Mouse (Mus musculus): ENCODE measurements at regions not wholly inside any gene's neighbourhood (a gene's known extent, or its start where the extent isn't known, plus 50 kb on each side); places are given as distances from the start of the nearest gene placed in this dataset.

DNA sequence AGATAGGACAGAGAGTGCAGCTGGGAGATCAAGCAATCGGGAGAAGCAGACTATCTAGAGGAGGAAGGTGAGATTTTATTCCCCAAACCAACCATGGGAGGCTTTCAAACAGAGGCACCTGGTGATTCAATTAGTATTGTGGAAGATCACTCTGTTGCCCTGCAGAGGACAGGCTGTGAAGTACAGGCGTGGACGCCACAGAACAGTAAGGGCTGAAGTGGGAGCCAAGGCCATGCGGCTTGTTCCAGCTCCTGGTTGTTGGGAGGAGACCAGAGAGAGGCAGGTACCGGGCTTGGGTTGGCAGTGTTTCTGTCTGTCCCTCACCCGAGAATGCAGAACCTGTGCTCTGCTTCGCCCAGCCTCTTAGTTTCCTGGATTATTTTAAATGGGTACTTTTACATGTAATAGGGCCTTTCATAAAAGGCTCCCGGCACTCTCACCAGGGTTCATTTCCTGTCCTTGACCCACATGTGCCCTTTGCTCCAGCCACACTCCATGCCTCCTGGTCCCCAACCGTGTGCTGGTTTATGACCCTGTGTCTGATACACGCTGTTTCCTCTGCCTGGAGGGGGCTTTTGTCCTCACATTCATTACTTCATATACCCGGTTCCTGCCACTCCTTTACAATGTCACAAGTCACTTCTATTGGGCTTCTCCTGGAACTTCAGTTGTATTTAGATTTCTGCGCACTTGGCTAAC lies 58.3 kb downstream of the Vcpkmt start:
- no peaks in the 10 kb centered on the region for H3K9me3 ChIP-seq (ENCODE audit: control insufficient read depth, low read length)
- no peak overlapping the region for H3K4me3 ChIP-seq (ENCODE audit: low read depth, low read length)
- no peaks in the 10 kb centered on the region for H3K4me1 ChIP-seq (replicated peaks; ENCODE audit: control insufficient read depth, insufficient read depth)
- H3K27ac ChIP-seq (replicated peaks), result no peak overlapping the region
- no peaks in the 10 kb centered on the region for H3K27me3 ChIP-seq (ENCODE audit: control insufficient read depth, insufficient read depth, low read length)
- no peak overlapping the region for H3K9ac ChIP-seq (ENCODE audit: low read length)
- no peak for TF ChIP-seq CTCF (IDR thresholded peaks at IDR 0.05; ENCODE audit: low read depth)
- TF ChIP-seq EP300 (optimal IDR thresholded peaks at IDR 0.05), result no peak
- WGBS, result 73% methylated on average over 12 of the region's 12 CpGs
- H3K4me2 ChIP-seq (replicated peaks; ENCODE audit: low read depth), result no peak overlapping the region
- ATAC-seq (ENCODE audit: low FRiP score, low TSS enrichment) (no peak), DNase-seq (ENCODE audit: low spot score) (no peak)
- H3K36me3 ChIP-seq (ENCODE audit: control insufficient read depth, insufficient read depth, low read length), result no peaks in the 10 kb centered on the region

DNA sequence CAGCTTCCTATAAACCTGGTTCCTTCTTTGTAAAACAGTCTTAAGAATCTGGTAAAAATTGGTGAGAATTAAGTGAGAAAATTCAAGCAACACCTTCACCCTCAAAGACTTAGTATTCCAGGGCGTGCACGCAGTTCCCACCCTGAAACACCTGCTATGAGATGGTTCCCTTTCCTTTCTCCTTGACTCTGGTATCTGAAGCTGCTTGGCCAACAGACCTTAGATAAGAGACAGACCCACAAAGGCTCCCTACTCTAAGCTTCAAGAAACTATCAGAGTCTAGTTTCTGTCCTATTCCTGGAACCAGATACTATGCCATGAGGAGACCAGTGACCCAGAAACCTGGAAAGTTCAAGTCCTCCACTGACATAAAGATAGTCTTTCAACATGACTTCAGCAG lies 63.0 kb downstream of the Vcpkmt start:
- no peak overlapping the region for H3K4me3 ChIP-seq (ENCODE audit: low read depth, low read length)
- no peak for ATAC-seq (ENCODE audit: low FRiP score, low TSS enrichment)
- H3K4me2 ChIP-seq (replicated peaks; ENCODE audit: low read depth), result no peak overlapping the region
- no peaks in the 10 kb centered on the region for H3K36me3 ChIP-seq (ENCODE audit: control insufficient read depth, insufficient read depth, low read length)
- no peak for DNase-seq (ENCODE audit: low spot score)
- H3K9me3 ChIP-seq (ENCODE audit: control insufficient read depth, low read length), result no peaks in the 10 kb centered on the region
- no peaks in the 10 kb centered on the region for H3K27me3 ChIP-seq (ENCODE audit: control insufficient read depth, insufficient read depth, low read length)
- no peak overlapping the region for H3K27ac ChIP-seq (replicated peaks)
- H3K4me1 ChIP-seq (replicated peaks; ENCODE audit: control insufficient read depth, insufficient read depth), result peaks cover 4% of the 10 kb centered on the region
- no peak overlapping the region for H3K9ac ChIP-seq (ENCODE audit: low read length)
- 92% methylated on average over 2 of the region's 2 CpGs for WGBS
- TF ChIP-seq EP300 (optimal IDR thresholded peaks at IDR 0.05), result no peak
- TF ChIP-seq CTCF (IDR thresholded peaks at IDR 0.05; ENCODE audit: low read depth), result no peak

DNA sequence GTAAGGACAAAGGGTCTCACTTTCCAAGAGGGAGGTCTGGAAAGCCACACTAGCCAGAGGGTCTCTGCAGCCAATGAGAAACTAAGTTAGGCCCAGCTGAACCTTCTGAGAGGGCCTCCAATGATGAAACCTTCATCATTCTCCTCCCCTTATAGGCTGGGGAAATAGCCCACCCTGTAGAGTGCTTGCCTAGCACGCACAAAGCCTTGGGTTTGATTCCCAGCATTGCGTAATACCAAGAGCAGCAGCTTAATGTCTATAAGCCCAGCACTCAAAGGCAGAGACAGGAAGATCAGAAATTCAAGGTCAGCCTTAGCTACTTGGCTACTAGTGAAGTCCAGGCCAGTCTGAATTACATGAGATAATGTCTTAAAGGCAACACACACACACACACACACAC lies 63.8 kb downstream of the Vcpkmt start:
- H3K4me3 ChIP-seq (ENCODE audit: low read depth, low read length), result no peak overlapping the region
- no peaks in the 10 kb centered on the region for H3K36me3 ChIP-seq (ENCODE audit: control insufficient read depth, insufficient read depth, low read length)
- WGBS, result 60% methylated on average over 2 of the region's 2 CpGs
- no peak overlapping the region for H3K4me2 ChIP-seq (replicated peaks; ENCODE audit: low read depth)
- no peak overlapping the region for H3K9ac ChIP-seq (ENCODE audit: low read length)
- DNase-seq (ENCODE audit: low spot score), result no peak
- no peak for ATAC-seq (ENCODE audit: low FRiP score, low TSS enrichment)
- no peak overlapping the region for H3K27ac ChIP-seq (replicated peaks)
- TF ChIP-seq CTCF (IDR thresholded peaks at IDR 0.05; ENCODE audit: low read depth), result no peak
- no peak for TF ChIP-seq EP300 (optimal IDR thresholded peaks at IDR 0.05)
- no peaks in the 10 kb centered on the region for H3K27me3 ChIP-seq (ENCODE audit: control insufficient read depth, insufficient read depth, low read length)
- no peaks in the 10 kb centered on the region for H3K9me3 ChIP-seq (ENCODE audit: control insufficient read depth, low read length)
- H3K4me1 ChIP-seq (replicated peaks; ENCODE audit: control insufficient read depth, insufficient read depth), result peaks cover 4% of the 10 kb centered on the region

- Histone ChIP-seq H3K36me3 (ENCODE audit: control insufficient read depth, insufficient read depth, low read length) (no peaks in the 10 kb centered on the region), H3K27me3 (ENCODE audit: control insufficient read depth, insufficient read depth, low read length) (no peaks in the 10 kb centered on the region), H3K27ac (replicated peaks) (no peak overlapping the region), H3K9me3 (ENCODE audit: control insufficient read depth, low read length) (no peaks in the 10 kb centered on the region), H3K4me2 (replicated peaks; ENCODE audit: low read depth) (no peak overlapping the region), H3K9ac (ENCODE audit: low read length) (no peak overlapping the region), H3K4me1 (replicated peaks; ENCODE audit: control insufficient read depth, insufficient read depth) (peaks cover 4% of the 10 kb centered on the region), H3K4me3 (ENCODE audit: low read depth, low read length) (no peak overlapping the region)
- TF ChIP-seq EP300 (optimal IDR thresholded peaks at IDR 0.05) (no peak), CTCF (IDR thresholded peaks at IDR 0.05; ENCODE audit: low read depth) (no peak)
- no peak for DNase-seq (ENCODE audit: low spot score)
- 65% methylated on average over 3 of the region's 3 CpGs for WGBS
- no peak for ATAC-seq (ENCODE audit: low FRiP score, low TSS enrichment)
Measured at GRCm38 (mm10) chr12:69517616-69518015, 65.2 kb downstream of the Vcpkmt start.

GRCm38 (mm10) chr12:69516314-69516916 lies 66.4 kb downstream of the Vcpkmt start:
- Histone ChIP-seq H3K36me3 (ENCODE audit: control insufficient read depth, insufficient read depth, low read length) (no peaks in the 10 kb centered on the region), H3K4me2 (replicated peaks; ENCODE audit: low read depth) (no peak overlapping the region), H3K4me3 (ENCODE audit: low read depth, low read length) (no peak overlapping the region), H3K9ac (ENCODE audit: low read length) (no peak overlapping the region), H3K4me1 (replicated peaks; ENCODE audit: control insufficient read depth, insufficient read depth) (peaks cover 4% of the 10 kb centered on the region), H3K27ac (replicated peaks) (0 out of 2 replicates have a peak overlapping the region, but pooled peaks have one; percentile 6), H3K27me3 (ENCODE audit: control insufficient read depth, insufficient read depth, low read length) (no peaks in the 10 kb centered on the region), H3K9me3 (ENCODE audit: control insufficient read depth, low read length) (no peaks in the 10 kb centered on the region)
- TF ChIP-seq EP300 (optimal IDR thresholded peaks at IDR 0.05), result no peak
- TF ChIP-seq CTCF (IDR thresholded peaks at IDR 0.05; ENCODE audit: low read depth), result no peak
- DNase-seq (ENCODE audit: low spot score) (peak; percentile 47), ATAC-seq (ENCODE audit: low FRiP score, low TSS enrichment) (peak; percentile 88)
- 62% methylated on average over 10 of the region's 10 CpGs for WGBS

DNA sequence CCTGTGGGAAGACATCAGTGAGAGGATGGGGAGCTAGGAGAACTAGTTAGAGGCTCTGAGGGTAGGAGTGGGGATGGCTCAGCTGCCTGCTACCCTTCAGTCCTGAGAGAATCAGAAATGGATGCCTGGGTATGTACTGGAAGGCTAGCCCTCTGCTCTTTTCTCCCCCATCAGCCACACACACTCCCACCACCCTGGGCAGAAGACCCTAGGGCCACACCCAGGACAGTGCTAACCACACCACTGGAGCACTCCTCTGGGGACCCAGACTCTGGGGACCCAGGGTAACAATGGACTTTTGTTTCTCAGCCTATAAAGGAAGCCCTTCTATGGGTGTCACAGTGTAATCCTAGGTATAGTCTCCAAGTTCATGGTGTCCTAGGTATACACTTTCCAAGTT lies 67.0 kb downstream of the Vcpkmt start:
- no peak for TF ChIP-seq EP300 (optimal IDR thresholded peaks at IDR 0.05)
- TF ChIP-seq CTCF (IDR thresholded peaks at IDR 0.05; ENCODE audit: low read depth), result no peak
- no peak for DNase-seq (ENCODE audit: low spot score)

More for the DNA sequence above, 67.0 kb downstream of the Vcpkmt start:
- H3K9me3 ChIP-seq (ENCODE audit: control insufficient read depth, low read length), result no peaks in the 10 kb centered on the region
- H3K4me3 ChIP-seq (ENCODE audit: low read depth, low read length), result no peak overlapping the region
- H3K4me1 ChIP-seq (replicated peaks; ENCODE audit: control insufficient read depth, insufficient read depth), result peaks cover 4% of the 10 kb centered on the region
- H3K36me3 ChIP-seq (ENCODE audit: control insufficient read depth, insufficient read depth, low read length), result no peaks in the 10 kb centered on the region
- H3K27ac ChIP-seq (replicated peaks), result no peak overlapping the region; the same call in 1 of the 2 replicates
- ATAC-seq (ENCODE audit: low FRiP score, low TSS enrichment), result no peak; the same call in 1 of the 2 replicates
- H3K27me3 ChIP-seq (ENCODE audit: control insufficient read depth, insufficient read depth, low read length), result no peaks in the 10 kb centered on the region
- H3K9ac ChIP-seq (ENCODE audit: low read length), result no peak overlapping the region
- no peak overlapping the region for H3K4me2 ChIP-seq (replicated peaks; ENCODE audit: low read depth)
